Mouse (Mus musculus) midbrain, embryonic 13.5 days (tissue): ENCODE data around the gene Acta2. TPM values are rescaled to one million over a fixed set of nuclear protein-coding genes. Genes with fewer than 3 reads are reported as not detected.
"Not testable (repeated sequence)": the region's sequence is repeated elsewhere in the genome, so short reads cannot be mapped to it uniquely, and the experiment has no call there.

Experiments
- ATAC-seq: fragments of 200-750 bp; cut with Nextera tagmentation; 2 replicates; pipeline ENCODE4 v1.8.0; 2017; ENCODE audit warnings: mild to moderate bottlenecking, moderate TSS enrichment, moderate library complexity
- H3K27ac ChIP-seq: fragments of 300-500 bp; sonication (generic); 2 replicates; pipeline ENCODE4 v1.5.1; 2015; ENCODE audit warnings: inconsistent platforms, mild to moderate bottlenecking, moderate library complexity
- H3K27me3 ChIP-seq: fragments of 300-500 bp; sonication (generic); 2 replicates; pipeline ENCODE4 v1.6.1; 2015; ENCODE audit warnings: mild to moderate bottlenecking, inconsistent platforms
- H3K36me3 ChIP-seq: fragments of 300-500 bp; sonication (generic); 2 replicates; pipeline ENCODE4 v1.6.1; 2015; ENCODE audit warnings: mild to moderate bottlenecking, inconsistent platforms
- H3K4me1 ChIP-seq: fragments of 300-500 bp; sonication (generic); replicated peaks from 2 replicates; pipeline ENCODE4 v1.6.1; 2015; ENCODE audit warnings: inconsistent platforms
- H3K4me2 ChIP-seq: fragments of 300-500 bp; sonication (generic); replicated peaks from 2 replicates; pipeline ENCODE4 v1.6.1; 2015; ENCODE audit warnings: moderate library complexity, mild to moderate bottlenecking, inconsistent platforms
- H3K4me3 ChIP-seq: fragments of 300-500 bp; sonication (generic); replicated peaks from 2 replicates; pipeline ENCODE4 v1.5.1; 2015; ENCODE audit warnings: mild to moderate bottlenecking, inconsistent platforms
- H3K9ac ChIP-seq: fragments of 300-500 bp; sonication (generic); replicated peaks from 2 replicates; pipeline ENCODE4 v1.6.1; 2015; ENCODE audit warnings: mild to moderate bottlenecking, inconsistent platforms
- H3K9me3 ChIP-seq: fragments of 300-500 bp; sonication (generic); 2 replicates; pipeline ENCODE4 v1.6.1; 2016; ENCODE audit warnings: mild to moderate bottlenecking, inconsistent platforms
- WGBS: fragments of 180-500 bp; shearing (Covaris S2); methylation state at CpG from one replicate; pipeline ENCODE4 v1.1.7; 2015; 5-methylcytosine and 5-hydroxymethylcytosine counted together
- polyA plus RNA-seq: library from polyadenylated mRNA; unstranded; fragments of >200 nt; fragmentation: Nextera tagmentation; extraction: Ambion mirVana; gene quantifications from 2 replicates; pipeline ENCODE4 v1.2.1, GENCODE M21; 2015

The Acta2 gene
- polyA plus RNA-seq, 1 experiment from 2014 or later, result 15.2 TPM

- H3K27ac ChIP-seq, result no peak overlapping the region
- H3K9me3 ChIP-seq, result no peaks in the 10 kb centered on the region
- no peaks in the 10 kb centered on the region for H3K27me3 ChIP-seq
- H3K9ac ChIP-seq, result no peak overlapping the region
- no peak overlapping the region for H3K4me3 ChIP-seq
- H3K4me2 ChIP-seq, result no peak overlapping the region
- H3K36me3 ChIP-seq, result no peaks in the 10 kb centered on the region
- ATAC-seq, result no peak
- H3K4me1 ChIP-seq, result no peaks in the 10 kb centered on the region; the same call in 1 of the 2 replicates
- 59% methylated on average over 4 of the region's 4 CpGs for WGBS
These were observed 41.3 kb downstream of the Acta2 start for GRCm38 (mm10) chr19:34214136-34214535.

DNA sequence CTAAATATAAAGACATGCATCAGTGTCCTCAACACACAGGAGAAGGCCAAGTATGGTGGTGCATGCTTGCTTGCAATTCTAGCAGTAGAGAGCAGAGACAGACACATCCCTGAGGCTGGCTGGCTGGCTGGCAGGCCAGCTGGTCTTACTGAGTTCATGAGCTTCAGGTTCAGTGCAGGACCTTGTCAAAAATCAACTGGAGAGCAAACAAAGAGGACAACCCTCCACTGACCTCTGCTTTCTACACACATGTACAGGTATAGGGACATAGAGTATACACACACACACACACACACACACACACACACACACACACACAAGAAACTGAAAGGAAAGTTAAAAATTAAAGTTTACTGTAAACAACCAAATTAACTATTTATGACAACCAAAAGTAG lies 42.1 kb downstream of the Acta2 start:
- H3K4me3 ChIP-seq, result no peak overlapping the region
- H3K4me1 ChIP-seq, result no peaks in the 10 kb centered on the region; the same call in 1 of the 2 replicates
- no peaks in the 10 kb centered on the region for H3K9me3 ChIP-seq
- no peak overlapping the region for H3K4me2 ChIP-seq
- no peaks in the 10 kb centered on the region for H3K36me3 ChIP-seq
- no peak overlapping the region for H3K9ac ChIP-seq
- no peak for ATAC-seq
- no peaks in the 10 kb centered on the region for H3K27me3 ChIP-seq
- no peak overlapping the region for H3K27ac ChIP-seq

- Histone ChIP-seq H3K4me2 (no peak overlapping the region), H3K36me3 (no peaks in the 10 kb centered on the region), H3K9ac (no peak overlapping the region), H3K4me1 (no peaks in the 10 kb centered on the region; the same call in 1 of the 2 replicates), H3K27me3 (no peaks in the 10 kb centered on the region), H3K9me3 (no peaks in the 10 kb centered on the region), H3K27ac (no peak overlapping the region), H3K4me3 (no peak overlapping the region)
- no peak for ATAC-seq
- WGBS, result 91% methylated on average over 12 of the region's 12 CpGs
These were observed 42.7 kb downstream of the Acta2 start for GRCm38 (mm10) chr19:34212489-34213250.

DNA sequence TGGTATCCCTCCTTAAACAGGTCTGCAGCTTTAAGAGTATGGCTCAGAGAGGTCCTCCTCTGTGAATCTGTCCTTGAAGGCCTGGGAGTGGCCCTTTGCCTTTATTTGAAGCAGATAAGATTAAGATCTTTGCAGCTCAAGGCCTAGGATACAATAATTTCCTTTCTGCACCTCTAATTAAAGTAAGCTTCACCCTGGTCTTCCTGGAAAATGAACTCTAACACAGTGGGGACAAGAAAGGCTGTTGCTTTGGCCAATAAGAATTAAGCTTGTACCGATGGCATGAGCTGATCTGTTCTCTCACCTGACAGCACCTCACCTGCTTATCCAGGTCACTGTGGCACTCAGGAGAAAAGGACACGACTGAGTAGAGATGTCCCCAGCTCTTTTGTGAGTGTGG lies 44.5 kb downstream of the Acta2 start:
- ATAC-seq, result no peak
- Histone ChIP-seq H3K9me3 (no peaks in the 10 kb centered on the region), H3K27me3 (no peaks in the 10 kb centered on the region), H3K4me3 (no peak overlapping the region), H3K36me3 (no peaks in the 10 kb centered on the region), H3K4me1 (no peaks in the 10 kb centered on the region), H3K4me2 (no peak overlapping the region), H3K27ac (no peak overlapping the region), H3K9ac (no peak overlapping the region)
- 58% methylated on average over 2 of the region's 2 CpGs for WGBS

DNA sequence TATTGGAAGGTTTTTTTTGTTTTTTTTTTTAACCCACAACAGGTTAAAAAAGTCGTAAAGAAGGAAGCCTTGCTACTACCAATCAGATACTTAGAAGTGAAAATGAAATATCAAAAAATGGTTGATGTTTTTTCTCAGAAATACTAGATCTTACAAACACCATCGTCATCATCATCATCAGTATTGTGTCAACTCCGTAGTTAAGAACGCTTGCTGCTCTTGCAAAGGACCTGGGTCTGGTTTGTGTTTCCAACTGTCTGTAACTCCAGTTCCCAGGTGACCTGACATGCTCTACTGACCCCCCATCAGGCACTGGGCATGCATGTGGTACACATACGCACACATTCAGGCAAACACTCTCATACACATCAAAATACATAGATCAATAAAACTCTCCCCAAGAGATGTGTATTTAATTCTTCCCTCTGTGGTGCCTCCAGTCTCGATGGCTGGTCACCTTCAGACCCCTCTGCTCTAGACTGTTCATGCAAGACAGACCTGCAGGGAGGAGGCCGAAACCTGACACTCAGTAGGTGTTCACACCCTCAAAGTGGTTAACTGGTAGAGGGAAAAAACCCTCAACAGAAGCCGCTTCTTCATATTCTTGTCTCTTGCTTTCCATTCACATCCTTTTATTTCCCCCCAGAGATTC lies 45.3 kb downstream of the Acta2 start:
- 82% methylated on average over 8 of the region's 8 CpGs for WGBS

GRCm38 (mm10) chr19:34209031-34209430 lies 46.4 kb downstream of the Acta2 start:
- no peaks in the 10 kb centered on the region for H3K4me1 ChIP-seq
- H3K36me3 ChIP-seq, result no peaks in the 10 kb centered on the region
- H3K27me3 ChIP-seq, result no peaks in the 10 kb centered on the region
- WGBS, result 86% methylated on average over 3 of the region's 3 CpGs
- ATAC-seq, result no peak
- H3K9ac ChIP-seq, result no peak overlapping the region
- no peak overlapping the region for H3K4me3 ChIP-seq
- H3K4me2 ChIP-seq, result no peak overlapping the region
- no peak overlapping the region for H3K27ac ChIP-seq
- H3K9me3 ChIP-seq, result no peaks in the 10 kb centered on the region

More for the DNA sequence above, 45.3 kb downstream of the Acta2 start:
- no peak overlapping the region for H3K27ac ChIP-seq
- no peaks in the 10 kb centered on the region for H3K9me3 ChIP-seq
- H3K4me3 ChIP-seq, result no peak overlapping the region
- no peaks in the 10 kb centered on the region for H3K27me3 ChIP-seq
- no peak for ATAC-seq
- H3K4me1 ChIP-seq, result no peaks in the 10 kb centered on the region
- H3K4me2 ChIP-seq, result no peak overlapping the region
- H3K9ac ChIP-seq, result no peak overlapping the region
- H3K36me3 ChIP-seq, result no peaks in the 10 kb centered on the region

GRCm38 (mm10) chr19:34206760-34207440 lies 48.5 kb downstream of the Acta2 start:
- 90% methylated on average over 8 of the region's 8 CpGs for WGBS

GRCm38 (mm10) chr19:34206128-34206527 lies 49.3 kb downstream of the Acta2 start:
- not testable (repeated sequence) for H3K4me1 ChIP-seq, H3K4me2 ChIP-seq, ATAC-seq, H3K36me3 ChIP-seq, H3K27me3 ChIP-seq, H3K27ac ChIP-seq, H3K9me3 ChIP-seq, H3K4me3 ChIP-seq, H3K9ac ChIP-seq
- 87% methylated on average over 4 of the region's 4 CpGs for WGBS

More at GRCm38 (mm10) chr19:34206760-34207440, 48.5 kb downstream of the Acta2 start:
- no peaks in the 10 kb centered on the region for H3K36me3 ChIP-seq
- H3K9ac ChIP-seq, result no peak overlapping the region
- no peak overlapping the region for H3K4me2 ChIP-seq
- no peaks in the 10 kb centered on the region for H3K4me1 ChIP-seq
- no peak for ATAC-seq
- H3K4me3 ChIP-seq, result no peak overlapping the region
- no peak overlapping the region for H3K27ac ChIP-seq
- no peaks in the 10 kb centered on the region for H3K27me3 ChIP-seq
- no peaks in the 10 kb centered on the region for H3K9me3 ChIP-seq

DNA sequence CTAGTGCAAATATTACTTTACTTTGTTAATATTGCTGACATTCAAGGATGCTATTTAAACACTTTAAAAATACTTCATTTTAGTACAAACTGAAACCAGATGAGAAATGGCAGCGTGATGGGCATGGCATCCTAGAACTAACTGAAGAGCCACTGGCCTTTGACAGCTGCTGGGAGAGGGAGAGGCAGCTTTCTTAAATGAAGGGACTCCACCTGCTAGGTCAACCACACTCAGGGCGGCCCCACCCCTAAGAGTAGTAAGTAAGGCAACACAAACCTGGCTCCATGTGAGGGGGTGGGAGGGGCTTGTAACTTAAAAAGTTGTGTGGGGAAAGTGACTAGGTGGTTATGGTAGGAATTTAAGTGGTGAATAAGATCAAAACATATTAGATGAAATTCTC lies 52.7 kb downstream of the Acta2 start:
- H3K4me1 ChIP-seq, result no peaks in the 10 kb centered on the region
- H3K9ac ChIP-seq, result no peak overlapping the region
- H3K4me2 ChIP-seq, result no peak overlapping the region
- WGBS, result 81% methylated on average over 2 of the region's 2 CpGs
- no peaks in the 10 kb centered on the region for H3K27me3 ChIP-seq
- H3K4me3 ChIP-seq, result no peak overlapping the region
- H3K36me3 ChIP-seq, result no peaks in the 10 kb centered on the region
- ATAC-seq, result no peak
- H3K9me3 ChIP-seq, result no peaks in the 10 kb centered on the region
- no peak overlapping the region for H3K27ac ChIP-seq

DNA sequence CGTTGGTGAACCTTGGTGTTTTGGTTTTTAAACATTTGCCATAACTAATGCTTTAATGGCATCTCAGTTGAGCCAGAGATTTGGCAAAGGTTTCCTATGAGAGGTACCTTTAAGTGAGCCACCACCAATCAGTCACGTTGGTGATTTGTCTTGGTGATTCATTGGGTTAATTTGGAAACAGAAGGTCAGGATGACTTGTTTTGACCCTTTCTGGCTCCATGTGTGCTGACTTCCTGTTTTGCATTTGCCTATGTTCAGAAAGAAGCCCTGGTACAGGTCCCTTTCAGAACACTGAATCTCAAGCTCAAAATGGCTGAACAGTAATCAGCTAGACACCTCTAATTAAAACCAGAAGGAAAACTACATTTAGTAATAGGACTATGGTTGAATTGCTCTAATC lies 55.9 kb downstream of the Acta2 start:
- Histone ChIP-seq H3K27ac (no peak overlapping the region), H3K9me3 (no peaks in the 10 kb centered on the region), H3K4me3 (no peak overlapping the region), H3K4me2 (no peak overlapping the region), H3K9ac (no peak overlapping the region), H3K27me3 (peaks cover 4% of the 10 kb centered on the region; the same call in 1 of the 2 replicates), H3K36me3 (no peaks in the 10 kb centered on the region), H3K4me1 (no peaks in the 10 kb centered on the region)
- ATAC-seq, result no peak
- 87% methylated on average over 2 of the region's 2 CpGs for WGBS

GRCm38 (mm10) chr19:34198901-34199300 lies 56.5 kb downstream of the Acta2 start:
- WGBS, result 88% methylated on average over 4 of the region's 4 CpGs
- ATAC-seq, result no peak
- Histone ChIP-seq H3K9me3 (no peaks in the 10 kb centered on the region), H3K27ac (no peak overlapping the region), H3K4me2 (no peak overlapping the region), H3K27me3 (peaks cover 10% of the 10 kb centered on the region; the same call in 1 of the 2 replicates), H3K9ac (no peak overlapping the region), H3K4me1 (no peaks in the 10 kb centered on the region), H3K36me3 (no peaks in the 10 kb centered on the region), H3K4me3 (no peak overlapping the region)

DNA sequence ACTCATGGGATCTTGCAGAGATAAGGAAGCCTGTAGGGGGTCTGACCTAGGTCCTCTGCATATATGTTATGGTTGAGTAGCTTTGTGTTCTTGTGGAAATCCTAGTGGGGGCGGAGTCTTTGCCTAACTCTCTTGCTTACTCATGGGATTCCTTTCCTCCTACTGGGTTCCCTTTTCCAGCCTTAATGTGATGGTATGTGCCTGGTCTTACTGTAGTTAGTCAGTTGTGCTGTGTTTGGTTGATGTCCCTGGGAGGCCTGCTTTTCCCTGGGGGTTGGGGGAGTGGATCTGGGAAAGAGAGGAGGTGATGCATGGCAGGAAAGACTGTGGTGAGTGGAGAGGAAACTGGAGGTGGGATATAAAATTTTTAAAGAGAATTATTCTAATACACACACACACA lies 57.3 kb downstream of the Acta2 start:
- 94% methylated on average over 1 of the region's 1 CpGs for WGBS
- Histone ChIP-seq H3K4me1 (peaks cover 2% of the 10 kb centered on the region), H3K4me3 (no peak overlapping the region), H3K9ac (no peak overlapping the region), H3K27ac (no peak overlapping the region), H3K36me3 (no peaks in the 10 kb centered on the region), H3K27me3 (peaks cover 14% of the 10 kb centered on the region), H3K4me2 (no peak overlapping the region), H3K9me3 (no peaks in the 10 kb centered on the region)
- no peak for ATAC-seq
